Mouse (Mus musculus) frontal cortex, postnatal 14 days (tissue): ENCODE results near the gene Psmd12.
A peak's percentile ranks its signal among the peaks of the same experiment; 100 is the strongest.

ENCODE experiments used
- DNase-seq, 2 experiments: peaks; one replicate each; pipeline ENCODE4 v3.0.0; 2022; ENCODE audit warnings: low spot score in 2 of 2

Psmd12 gene

GRCm38 (mm10) chr11:107479053-107479861 lies at the start of gene Psmd12:
Gene Psmd12, plus strand, starts transcription at chr11:107479484.
- DNase-seq = peak; percentile 87 to 92

GRCm38 (mm10) chr11:107431197-107431965 lies 47.9 kb upstream of the Psmd12 start:
- DNase-seq = no peak

- DNase-seq = no peak
Observed at GRCm38 (mm10) chr11:107435776-107436449, 43.4 kb upstream of the Psmd12 start.

- no peak for DNase-seq
Observed at GRCm38 (mm10) chr11:107437723-107438122, 41.6 kb upstream of the Psmd12 start.

GRCm38 (mm10) chr11:107438140-107438539 lies 41.1 kb upstream of the Psmd12 start:
- no peak for DNase-seq

GRCm38 (mm10) chr11:107441050-107441449 lies 38.2 kb upstream of the Psmd12 start:
- DNase-seq = no peak

GRCm38 (mm10) chr11:107443121-107444095 lies 35.9 kb upstream of the Psmd12 start:
- DNase-seq = no peak

GRCm38 (mm10) chr11:107445683-107446082 lies 33.6 kb upstream of the Psmd12 start:
- DNase-seq = no peak

GRCm38 (mm10) chr11:107446650-107447049 lies 32.6 kb upstream of the Psmd12 start:
- DNase-seq = no peak

- DNase-seq = no peak
Observed at GRCm38 (mm10) chr11:107447349-107447748, 31.9 kb upstream of the Psmd12 start.

- no peak for DNase-seq
Observed at GRCm38 (mm10) chr11:107447915-107448314, 31.4 kb upstream of the Psmd12 start.

- DNase-seq = no peak
Observed at GRCm38 (mm10) chr11:107449169-107449910, 29.9 kb upstream of the Psmd12 start.

GRCm38 (mm10) chr11:107450097-107450496 lies 29.2 kb upstream of the Psmd12 start:
- no peak for DNase-seq

GRCm38 (mm10) chr11:107451106-107451505 lies 28.2 kb upstream of the Psmd12 start:
- no peak for DNase-seq

GRCm38 (mm10) chr11:107452053-107452452 lies 27.2 kb upstream of the Psmd12 start:
- DNase-seq = no peak

GRCm38 (mm10) chr11:107454546-107455462 lies 24.5 kb upstream of the Psmd12 start:
- DNase-seq = no peak

GRCm38 (mm10) chr11:107457282-107457681 lies 22.0 kb upstream of the Psmd12 start:
- no peak for DNase-seq

- DNase-seq = no peak
Observed at GRCm38 (mm10) chr11:107458286-107458685, 21.0 kb upstream of the Psmd12 start.

GRCm38 (mm10) chr11:107458986-107459385 lies 20.3 kb upstream of the Psmd12 start:
- no peak for DNase-seq
